Mouse (Mus musculus) ES-Bruce4 (cell line): ENCODE results near the gene Bcl7a.

Source experiments
- CTCF ChIP-seq: IDR thresholded peaks from one replicate; pipeline ENCODE4 v1.8.1; 2011; ENCODE audit warnings: low read depth, low read length
- EP300 ChIP-seq: IDR thresholded peaks from 2 replicates; pipeline ENCODE4 v1.6.1; 2011; ENCODE audit warnings: low read depth, low read length; ENCODE audit not compliant: insufficient read depth
- POLR2A ChIP-seq: IDR thresholded peaks from one replicate; pipeline ENCODE4 v1.8.1; 2011; ENCODE audit warnings: low read length; ENCODE audit not compliant: insufficient read depth

- no peak for TF ChIP-seq EP300
- no peak for TF ChIP-seq CTCF
- no peak for TF ChIP-seq POLR2A
Observed at GRCm38 (mm10) chr5:123310221-123310620, 33.4 kb upstream of the Bcl7a start.
